Mouse (Mus musculus) gastrocnemius, postnatal 36 days (tissue): ENCODE results near the gene Gnrhr. TPM values are rescaled to one million over a fixed set of nuclear protein-coding genes. Genes with fewer than 3 reads are reported as not detected.

Experiments
- DNase-seq, 2 experiments: peaks; one replicate each; pipeline ENCODE4 v3.0.0; 2022
- intact Hi-C: fragments of 180-260 bp; cut with DNase I; formaldehyde crosslinking; loops from one replicate; pipeline ENCODE4 v1.15.1; 2025
- long read RNA-seq, 2 experiments: library from polyadenylated mRNA; stranded (forward); transcript quantifications; one replicate each; pipeline ENCODE4 v2.0.0; 2021
- total RNA-seq, 2 experiments: library from RNA; stranded (reverse); gene quantifications; 2 replicates each; pipeline ENCODE4 v1.2.3; 2021

Gnrhr gene
- not detected for total RNA-seq
- long read RNA-seq, experiment 1: 0 reads
- long read RNA-seq, experiment 2: 0 reads

GRCm38 (mm10) chr5:86197801-86198200, at the start of gene Gnrhr:
TSS of gene Gnrhr (minus strand) at chr5:86197901.
- intact Hi-C loops: no loop called here
- DNase-seq: no peak

GRCm38 (mm10) chr5:86246559-86246958, 48.9 kb upstream of the Gnrhr start:
- intact Hi-C loops: no loop called here
- no peak for DNase-seq

- DNase-seq: no peak
- intact Hi-C loops: no loop called here
These were observed 47.2 kb upstream of the Gnrhr start for GRCm38 (mm10) chr5:86244880-86245279.

GRCm38 (mm10) chr5:86244275-86244674, 46.6 kb upstream of the Gnrhr start:
- intact Hi-C loops: no loop called here
- no peak for DNase-seq

- DNase-seq: no peak
- intact Hi-C loops: no loop called here
These were observed 29.6 kb upstream of the Gnrhr start for GRCm38 (mm10) chr5:86227156-86227853.

- intact Hi-C loops: loop anchor here (5.0 kb wide), 2 partner anchors 124 to 216 kb away; partner anchors contain the start of gene Cenpc1
- DNase-seq: no peak
These were observed 6.3 kb downstream of the Gnrhr start for GRCm38 (mm10) chr5:86191356-86191755.

GRCm38 (mm10) chr5:86190770-86191169, 6.9 kb downstream of the Gnrhr start:
- intact Hi-C loops: loop anchor here (5.0 kb wide), 2 partner anchors 123 to 217 kb away; partner anchors contain the start of gene Cenpc1
- DNase-seq: peak in 1 of 2 experiments; percentile 6

- DNase-seq: peak in 1 of 2 experiments; percentile 8
- intact Hi-C loops: loop anchor here (5.0 kb wide), 2 partner anchors 123 to 217 kb away; partner anchors contain the start of gene Cenpc1
These were observed 7.4 kb downstream of the Gnrhr start for GRCm38 (mm10) chr5:86190290-86190689.

GRCm38 (mm10) chr5:86187441-86187840, 10.3 kb downstream of the Gnrhr start:
- intact Hi-C loops: no loop called here
- no peak for DNase-seq

GRCm38 (mm10) chr5:86173778-86174177, 23.9 kb downstream of the Gnrhr start:
- DNase-seq: no peak
- intact Hi-C loops: loop anchor here (5.0 kb wide), 1 partner anchor 106 kb away; the partner anchor contains the start of gene Cenpc1

GRCm38 (mm10) chr5:86172449-86173161, 25.1 kb downstream of the Gnrhr start, which contains the start of gene Uba6:
TSS of gene Uba6 (minus strand) at chr5:86172803.
- peak; percentile 95 to 98 for DNase-seq
- intact Hi-C loops: loop anchor here (5.0 kb wide), 1 partner anchor 105 kb away; the partner anchor contains the start of gene Cenpc1

- intact Hi-C loops: loop anchor here (5.0 kb wide), 1 partner anchor 105 kb away; the partner anchor contains the start of gene Cenpc1
- DNase-seq: no peak
These were observed 25.6 kb downstream of the Gnrhr start for GRCm38 (mm10) chr5:86172088-86172448.

Other genes with a start within 250 kb of the Gnrhr start
- gene Cenpc1, start 132.3 kb downstream of the Gnrhr start, total RNA-seq: 1 to 10 TPM; 2.9 to 3.5 TPM
- gene Stap1, start 126.2 kb downstream of the Gnrhr start, total RNA-seq: under 1 TPM in 1 of 2 experiments, not detected in 1; 0.36 TPM
- 1 to 10 TPM; 3.8 to 4.0 TPM for gene Uba6, start 25.1 kb downstream of the Gnrhr start, total RNA-seq
- not detected for gene Tmprss11c, start 91.4 kb upstream of the Gnrhr start, total RNA-seq
- gene Tmprss11d, start 175.5 kb upstream of the Gnrhr start, total RNA-seq: not detected